19 mouse cellular contexts compared by ENCODE assay signal in the genomic region with DNA sequence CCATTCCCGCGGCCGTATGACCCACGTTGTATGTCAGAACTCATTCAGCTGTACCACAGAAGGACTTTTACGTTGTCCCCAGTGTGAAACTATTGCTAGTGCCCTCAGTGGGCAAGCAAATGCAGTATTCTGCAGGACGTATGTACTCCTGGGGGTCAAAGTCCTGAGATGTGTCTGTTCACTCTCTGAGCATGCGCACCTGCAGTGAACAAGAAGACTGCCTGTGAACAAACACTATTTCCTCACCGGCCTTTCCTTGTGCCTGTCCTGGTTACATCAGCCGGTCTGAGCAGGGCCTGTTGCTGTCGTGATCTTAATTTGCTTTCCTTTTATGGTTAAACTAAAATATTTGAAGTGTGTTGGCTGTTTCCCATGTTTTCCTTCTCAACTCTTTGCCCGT.
DNase-seq lines count a peak whose midpoint lies in the region; ATAC-seq and TF ChIP-seq lines count a peak whose summit lies in the region.
"Had no signal": no experiment of that assay in that cellular context is flagged by ENCODE, and none has a peak within 500 bp of the region (broad histone marks: within the 10 kb centered on the region; RNA-seq: fewer than 3 reads in every experiment).

No protein-coding gene starts in this region.

- no peaks in the 10 kb centered on the region for H3K27me3 ChIP-seq in liver, adult 2 months (ENCODE audit: control insufficient read depth, insufficient read depth, low read length)
- no peaks in the 10 kb centered on the region for H3K27me3 ChIP-seq in intestine, embryonic 15.5 days (replicated peaks)
- H3K27me3 ChIP-seq in liver, embryonic 16.5 days (ENCODE audit: control insufficient read depth, insufficient read depth, low read depth, low read length) = no peaks in the 10 kb centered on the region
- no peaks in the 10 kb centered on the region for H3K27me3 ChIP-seq in forebrain, embryonic 11.5 days (ENCODE audit: control insufficient read depth, insufficient read depth, low read length)
- H3K27me3 ChIP-seq: embryonic facial prominence, embryonic 13.5 days; hindbrain, embryonic 12.5 days; Patski had no signal

- ATAC-seq in intestine, embryonic 15.5 days = peak; percentile 72
- ATAC-seq in liver, embryonic 16.5 days (ENCODE audit: low read depth) = peak; percentile 83
- ATAC-seq in forebrain, embryonic 11.5 days (replicated peaks; ENCODE audit: low FRiP score) = no peak
- ATAC-seq: forebrain, embryonic 14.5 days; hindbrain, embryonic 16.5 days; Patski had no signal

- peak; percentile 45 for DNase-seq in liver, adult 2 months (ENCODE audit: extremely low read depth, low read depth, low spot score)
- DNase-seq in liver = no peak
- DNase-seq in urinary bladder, postnatal 25 days (ENCODE audit: low spot score) = no peak
- DNase-seq in forebrain, embryonic 11.5 days (ENCODE audit: low spot score) = no peak
- DNase-seq in cerebellum, postnatal 10 days = no peak
- DNase-seq: adrenal gland, adult 8-10 months; cerebellum, adult 11-12 months; cerebellum, adult 9-10 months; cerebellum, postnatal 36 days; gastrocnemius, postnatal 36 days; heart, postnatal 10 days; heart, postnatal 4 days had no signal

- 62% methylated on average over 11 of the region's 11 CpGs for WGBS in liver, adult 2 months
- WGBS in intestine, embryonic 15.5 days = 65% methylated on average over 11 of the region's 11 CpGs
- WGBS in liver, embryonic 16.5 days (ENCODE audit: insufficient replicate concordance) = 73% methylated on average over 11 of the region's 11 CpGs
- 92% methylated on average over 11 of the region's 11 CpGs for WGBS in forebrain, embryonic 11.5 days

- no peak overlapping the region for H3K4me2 ChIP-seq in intestine, embryonic 15.5 days (replicated peaks)
- no peak overlapping the region for H3K4me2 ChIP-seq in liver, embryonic 16.5 days (ENCODE audit: low read depth, low read length)
- no peak overlapping the region for H3K4me2 ChIP-seq in forebrain, embryonic 11.5 days (ENCODE audit: low read depth, low read length, severe bottlenecking)
- H3K4me2 ChIP-seq: embryonic facial prominence, embryonic 13.5 days; hindbrain, embryonic 12.5 days had no signal

- no peaks in the 10 kb centered on the region for H3K9me3 ChIP-seq in intestine, embryonic 15.5 days
- H3K9me3 ChIP-seq in liver, embryonic 16.5 days (replicated peaks; ENCODE audit: control insufficient read depth, low read length) = no peaks in the 10 kb centered on the region
- no peaks in the 10 kb centered on the region for H3K9me3 ChIP-seq in forebrain, embryonic 11.5 days (ENCODE audit: control insufficient read depth, low read length)
- H3K9me3 ChIP-seq: embryonic facial prominence, embryonic 13.5 days; hindbrain, embryonic 12.5 days had no signal

- H3K4me3 ChIP-seq in liver, adult 2 months (ENCODE audit: insufficient read depth, low read depth, low read length) = no peak overlapping the region
- no peak overlapping the region for H3K4me3 ChIP-seq in intestine, embryonic 15.5 days (replicated peaks)
- no peak overlapping the region for H3K4me3 ChIP-seq in liver, embryonic 16.5 days (ENCODE audit: low read depth, low read length)
- no peak overlapping the region for H3K4me3 ChIP-seq in forebrain, embryonic 11.5 days (ENCODE audit: low read depth, low read length)
- H3K4me3 ChIP-seq: embryonic facial prominence, embryonic 13.5 days; hindbrain, embryonic 12.5 days had no signal

- no peak overlapping the region for H3K9ac ChIP-seq in liver, adult 2 months (ENCODE audit: low read depth, low read length)
- no peak overlapping the region for H3K9ac ChIP-seq in intestine, embryonic 15.5 days
- no peak overlapping the region for H3K9ac ChIP-seq in liver, embryonic 16.5 days (ENCODE audit: low read depth, low read length)
- H3K9ac ChIP-seq in forebrain, embryonic 11.5 days (ENCODE audit: low read length) = no peak overlapping the region
- H3K9ac ChIP-seq: embryonic facial prominence, embryonic 13.5 days; hindbrain, embryonic 12.5 days had no signal

- TF ChIP-seq CTCF in liver, adult 2 months (IDR thresholded peaks at IDR 0.05; ENCODE audit: low read depth, low read length) = no peak

- peaks cover 3% of the 10 kb centered on the region; the same call in 1 of the 2 replicates for H3K4me1 ChIP-seq in liver, adult 2 months (ENCODE audit: control insufficient read depth, insufficient read depth, low read length)
- peaks cover 17% of the 10 kb centered on the region for H3K4me1 ChIP-seq in intestine, embryonic 15.5 days (replicated peaks)
- no peaks in the 10 kb centered on the region for H3K4me1 ChIP-seq in liver, embryonic 16.5 days (ENCODE audit: control insufficient read depth, low read depth, low read length)
- H3K4me1 ChIP-seq in forebrain, embryonic 11.5 days (replicated peaks; ENCODE audit: control insufficient read depth, insufficient read depth, low read length) = 0 out of 2 replicates have a peak, but pooled peaks cover 3% of the 10 kb centered on the region

- H3K79me2 ChIP-seq in liver, adult 2 months (ENCODE audit: control insufficient read depth, insufficient read depth, low read length) = no peaks in the 10 kb centered on the region

- no peak for TF ChIP-seq POLR2A in liver, adult 2 months (IDR thresholded peaks at IDR 0.05; ENCODE audit: extremely low read depth, insufficient read depth, low read length)

- no peaks in the 10 kb centered on the region for H3K36me3 ChIP-seq in liver, adult 2 months (ENCODE audit: control insufficient read depth, insufficient read depth, low read length)
- H3K36me3 ChIP-seq in intestine, embryonic 15.5 days = no peaks in the 10 kb centered on the region
- no peaks in the 10 kb centered on the region for H3K36me3 ChIP-seq in liver, embryonic 16.5 days (ENCODE audit: control insufficient read depth, insufficient read depth)
- no peaks in the 10 kb centered on the region for H3K36me3 ChIP-seq in forebrain, embryonic 11.5 days (ENCODE audit: control insufficient read depth, insufficient read depth, low read length)
- H3K36me3 ChIP-seq: embryonic facial prominence, embryonic 13.5 days; hindbrain, embryonic 12.5 days had no signal

- H3K27ac ChIP-seq in liver, adult 2 months (replicated peaks; ENCODE audit: insufficient read depth, low read depth, low read length) = no peak overlapping the region
- H3K27ac ChIP-seq in intestine, embryonic 15.5 days = no peak overlapping the region
- no peak overlapping the region for H3K27ac ChIP-seq in liver, embryonic 16.5 days (ENCODE audit: low read length)
- H3K27ac ChIP-seq in forebrain, embryonic 11.5 days (ENCODE audit: low read depth, low read length) = no peak overlapping the region
- H3K27ac ChIP-seq: embryonic facial prominence, embryonic 13.5 days; hindbrain, embryonic 12.5 days had no signal
